Mouse (Mus musculus) urinary bladder, postnatal 4 days (tissue): Measurements from ENCODE around the gene Mtif2.
"Not testable (repeated sequence)": the region's sequence is repeated elsewhere in the genome, so short reads cannot be mapped to it uniquely, and the experiment has no call there.

Experiments used
- DNase-seq, 2 experiments: peaks; one replicate each; pipeline ENCODE4 v3.0.0; 2021 to 2022; ENCODE audit warnings: low spot score in 2 of 2

Mtif2 gene

GRCm38 (mm10) chr11:29525988-29526794 is at the start of gene Mtif2:
Gene Mtif2, plus strand, starts transcription at chr11:29526408.
- peak; percentile 73 to 81 for DNase-seq

GRCm38 (mm10) chr11:29493135-29493534 is 33.1 kb upstream of the Mtif2 start:
- no peak for DNase-seq

GRCm38 (mm10) chr11:29496962-29497361 is 29.2 kb upstream of the Mtif2 start:
- DNase-seq = no peak

GRCm38 (mm10) chr11:29503948-29504893 is 22.0 kb upstream of the Mtif2 start:
- no peak for DNase-seq

GRCm38 (mm10) chr11:29504899-29505625 is 21.1 kb upstream of the Mtif2 start:
- DNase-seq = no peak

- no peak for DNase-seq
Observed at GRCm38 (mm10) chr11:29509421-29509820, 16.8 kb upstream of the Mtif2 start.

- no peak for DNase-seq
Observed at GRCm38 (mm10) chr11:29512818-29513535, 13.2 kb upstream of the Mtif2 start.

GRCm38 (mm10) chr11:29514325-29514681 is 11.9 kb upstream of the Mtif2 start:
- DNase-seq = no peak

GRCm38 (mm10) chr11:29514682-29515412 is 11.4 kb upstream of the Mtif2 start, which contains the start of gene Prorsd1:
Gene Prorsd1, minus strand, starts transcription at chr11:29515033.
- peak; percentile 86 to 91 for DNase-seq

GRCm38 (mm10) chr11:29538201-29538600 is 12.0 kb downstream of the Mtif2 start:
- no peak for DNase-seq

GRCm38 (mm10) chr11:29544225-29544945 is 18.2 kb downstream of the Mtif2 start:
- no peak for DNase-seq

GRCm38 (mm10) chr11:29545150-29545752 is 19.0 kb downstream of the Mtif2 start:
- not testable (repeated sequence) for DNase-seq

GRCm38 (mm10) chr11:29546297-29546696 is 20.1 kb downstream of the Mtif2 start:
- not testable (repeated sequence) for DNase-seq

GRCm38 (mm10) chr11:29546762-29547161 is 20.6 kb downstream of the Mtif2 start:
- no peak for DNase-seq

GRCm38 (mm10) chr11:29547249-29547751 is 21.1 kb downstream of the Mtif2 start:
- DNase-seq = no peak

GRCm38 (mm10) chr11:29547752-29548503 is 21.7 kb downstream of the Mtif2 start, which contains the start of the genes Clhc1 and Rps27a:
Gene Clhc1, plus strand, starts transcription at chr11:29547950.
Gene Rps27a, minus strand, starts transcription at chr11:29548109.
- DNase-seq = peak; percentile 89 to 92

GRCm38 (mm10) chr11:29548504-29549424 is 22.6 kb downstream of the Mtif2 start:
- no peak for DNase-seq
